Mouse (Mus musculus): ENCODE measurements at regions not wholly inside any gene's neighbourhood (a gene's known extent, or its start where the extent isn't known, plus 50 kb on each side); places are given as distances from the start of the nearest gene placed in this dataset.

DNA sequence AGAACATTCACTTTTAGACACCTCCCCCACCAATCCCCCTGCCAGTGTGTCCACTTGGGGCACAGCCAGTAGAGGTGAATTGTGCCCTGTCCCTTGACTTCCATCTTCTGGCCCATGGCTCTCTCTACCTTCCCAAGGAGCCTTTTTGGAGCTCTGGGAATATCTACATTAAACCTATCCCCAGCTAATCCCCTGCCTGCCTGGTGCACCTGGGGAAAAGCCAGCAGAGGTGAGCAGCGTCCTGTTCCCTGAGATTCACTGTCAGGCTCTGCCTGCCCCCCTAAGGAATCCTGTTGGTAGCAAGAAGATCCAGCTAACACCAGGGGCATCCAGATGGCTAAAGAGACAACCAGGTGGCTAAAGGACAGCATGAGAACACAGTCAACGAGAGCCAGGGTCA is 93.6 kb upstream of the Srsf6 start:
- TF ChIP-seq SIN3A (IDR thresholded peaks at IDR 0.05; ENCODE audit: low read length) (no peak), SMC3 (IDR thresholded peaks at IDR 0.05; ENCODE audit: low read depth, low read length) (no peak), POLR2A (IDR thresholded peaks at IDR 0.05; ENCODE audit: control insufficient read depth in 1 of 2, insufficient read depth in 1 of 2, low read depth in 1 of 2, low read length in 2 of 2, poor library complexity in 1 of 2) (no peak), CTCF (IDR thresholded peaks at IDR 0.05 in 2 of 3, conservative IDR thresholded peaks at IDR 0.05 in 1 of 3; ENCODE audit: control insufficient read depth in 1 of 3, insufficient read depth in 1 of 3, low read depth in 2 of 3, low read length in 3 of 3, poor library complexity in 1 of 3, severe bottlenecking in 1 of 3) (no peak), TBP (IDR thresholded peaks at IDR 0.05; ENCODE audit: low read depth, low read length) (no peak), MXI1 (IDR thresholded peaks at IDR 0.05; ENCODE audit: low read depth, low read length) (no peak), POLR2AphosphoS2 (IDR thresholded peaks at IDR 0.05; ENCODE audit: low read length) (no peak), TAL1 (IDR thresholded peaks at IDR 0.05; ENCODE audit: low read length) (no peak), E2F4 (IDR thresholded peaks at IDR 0.05; ENCODE audit: borderline replicate concordance, low read depth, low read length) (no peak), RAD21 (IDR thresholded peaks at IDR 0.05; ENCODE audit: low read depth, low read length) (no peak), EP300 (IDR thresholded peaks at IDR 0.05; ENCODE audit: low read depth in 1 of 2, low read length in 2 of 2) (no peak)
